Mouse (Mus musculus): ENCODE results near the gene Gm21915. TPM values are rescaled to one million over a fixed set of nuclear protein-coding genes. Genes with fewer than 3 reads are reported as not detected.

The Gm21915 gene
- polyA plus RNA-seq, 1 experiment from 2014 or later, result not detected

- Histone ChIP-seq H3K27me3 (replicated peaks; ENCODE audit: control insufficient read depth, insufficient read depth, low read length) (no peaks in the 10 kb centered on the region), H3K4me1 (ENCODE audit: control insufficient read depth, insufficient read depth, low read length) (peaks cover 3% of the 10 kb centered on the region; the same call in 1 of the 2 replicates), H3K9ac (ENCODE audit: low read length) (no peak overlapping the region), H3K4me2 (ENCODE audit: low read length) (no peak overlapping the region), H3K27ac (ENCODE audit: low read depth, low read length) (no peak overlapping the region), H3K9me3 (replicated peaks; ENCODE audit: control insufficient read depth, low read length) (no peaks in the 10 kb centered on the region), H3K4me3 (ENCODE audit: low read depth, low read length) (no peak overlapping the region), H3K36me3 (ENCODE audit: control insufficient read depth, insufficient read depth, low read length) (no peaks in the 10 kb centered on the region)
- DNase-seq (ENCODE audit: low spot score) (no peak), ATAC-seq (no peak)
- 75% methylated on average over 6 of the region's 6 CpGs for WGBS
Measured at GRCm38 (mm10) chr9:40631101-40631500, 39.3 kb upstream of the Gm21915 start.

- H3K36me3 ChIP-seq (ENCODE audit: control insufficient read depth, insufficient read depth, low read length), result no peaks in the 10 kb centered on the region
- no peak overlapping the region for H3K4me3 ChIP-seq (ENCODE audit: low read depth, low read length)
- H3K27ac ChIP-seq (ENCODE audit: low read depth, low read length), result no peak overlapping the region
- H3K9ac ChIP-seq (ENCODE audit: low read length), result no peak overlapping the region
- no peak for ATAC-seq
- WGBS, result 94% methylated on average over 10 of the region's 10 CpGs
- no peak overlapping the region for H3K4me2 ChIP-seq (ENCODE audit: low read length)
- H3K4me1 ChIP-seq (ENCODE audit: control insufficient read depth, insufficient read depth, low read length), result no peaks in the 10 kb centered on the region
- no peak for DNase-seq (ENCODE audit: low spot score)
- H3K9me3 ChIP-seq (replicated peaks; ENCODE audit: control insufficient read depth, low read length), result no peaks in the 10 kb centered on the region
- no peaks in the 10 kb centered on the region for H3K27me3 ChIP-seq (replicated peaks; ENCODE audit: control insufficient read depth, insufficient read depth, low read length)
Measured at GRCm38 (mm10) chr9:40631505-40631904, 38.9 kb upstream of the Gm21915 start.

DNA sequence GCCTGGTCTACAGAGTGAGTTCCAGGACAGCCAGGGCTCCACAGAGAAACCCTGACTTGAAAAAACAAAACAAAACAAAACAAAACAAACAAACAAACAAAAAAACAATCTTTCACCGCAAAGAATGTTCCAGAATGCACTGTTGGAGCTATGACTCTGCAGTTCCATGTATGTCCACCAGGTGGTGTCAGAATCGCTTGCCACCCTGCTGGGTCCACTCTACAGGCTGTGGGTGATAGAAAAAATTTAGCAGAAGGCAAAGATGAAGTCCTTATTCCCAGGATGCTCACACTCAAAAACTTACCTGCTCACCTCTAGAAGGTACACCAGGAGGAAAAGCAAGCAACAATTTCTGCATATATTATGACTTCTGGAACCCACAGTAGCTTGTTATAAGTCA lies 34.4 kb upstream of the Gm21915 start:
- no peaks in the 10 kb centered on the region for H3K9me3 ChIP-seq (replicated peaks; ENCODE audit: control insufficient read depth, low read length)
- no peak overlapping the region for H3K9ac ChIP-seq (ENCODE audit: low read length)
- H3K27ac ChIP-seq (ENCODE audit: low read depth, low read length), result no peak overlapping the region
- peaks cover 12% of the 10 kb centered on the region for H3K4me1 ChIP-seq (ENCODE audit: control insufficient read depth, insufficient read depth, low read length)
- ATAC-seq (0 out of 2 replicates have a peak, but pooled peaks have one; percentile 19), DNase-seq (ENCODE audit: low spot score) (peak; percentile 81)
- H3K4me3 ChIP-seq (ENCODE audit: low read depth, low read length), result no peak overlapping the region
- H3K36me3 ChIP-seq (ENCODE audit: control insufficient read depth, insufficient read depth, low read length), result no peaks in the 10 kb centered on the region
- H3K4me2 ChIP-seq (ENCODE audit: low read length), result no peak overlapping the region
- 19% methylated on average over 2 of the region's 2 CpGs for WGBS
- H3K27me3 ChIP-seq (replicated peaks; ENCODE audit: control insufficient read depth, insufficient read depth, low read length), result no peaks in the 10 kb centered on the region

GRCm38 (mm10) chr9:40637705-40638393 lies 32.6 kb upstream of the Gm21915 start:
- H3K4me3 ChIP-seq (ENCODE audit: low read depth, low read length), result peak overlapping the region; percentile 23
- no peaks in the 10 kb centered on the region for H3K27me3 ChIP-seq (replicated peaks; ENCODE audit: control insufficient read depth, insufficient read depth, low read length)
- H3K9me3 ChIP-seq (replicated peaks; ENCODE audit: control insufficient read depth, low read length), result no peaks in the 10 kb centered on the region
- WGBS, result 23% methylated on average over 8 of the region's 8 CpGs
- peaks cover 12% of the 10 kb centered on the region for H3K4me1 ChIP-seq (ENCODE audit: control insufficient read depth, insufficient read depth, low read length)
- peak overlapping the region; percentile 84 for H3K27ac ChIP-seq (ENCODE audit: low read depth, low read length)
- no peak for DNase-seq (ENCODE audit: low spot score)
- peak; percentile 33 for ATAC-seq
- no peaks in the 10 kb centered on the region for H3K36me3 ChIP-seq (ENCODE audit: control insufficient read depth, insufficient read depth, low read length)
- H3K4me2 ChIP-seq (ENCODE audit: low read length), result peak overlapping the region; percentile 42
- peak overlapping the region; percentile 41 for H3K9ac ChIP-seq (ENCODE audit: low read length)

GRCm38 (mm10) chr9:40638394-40639049 lies 31.9 kb upstream of the Gm21915 start:
- Histone ChIP-seq H3K27me3 (replicated peaks; ENCODE audit: control insufficient read depth, insufficient read depth, low read length) (no peaks in the 10 kb centered on the region), H3K36me3 (ENCODE audit: control insufficient read depth, insufficient read depth, low read length) (no peaks in the 10 kb centered on the region), H3K4me2 (ENCODE audit: low read length) (peak overlapping the region; percentile 42), H3K27ac (ENCODE audit: low read depth, low read length) (peak overlapping the region; percentile 84), H3K9ac (ENCODE audit: low read length) (peak overlapping the region; percentile 41), H3K9me3 (replicated peaks; ENCODE audit: control insufficient read depth, low read length) (no peaks in the 10 kb centered on the region), H3K4me1 (ENCODE audit: control insufficient read depth, insufficient read depth, low read length) (peaks cover 12% of the 10 kb centered on the region), H3K4me3 (ENCODE audit: low read depth, low read length) (peak overlapping the region; percentile 23)
- ATAC-seq, result peak; percentile 94
- 4% methylated on average over 14 of the region's 14 CpGs for WGBS
- peak; percentile 95 for DNase-seq (ENCODE audit: low spot score)

DNA sequence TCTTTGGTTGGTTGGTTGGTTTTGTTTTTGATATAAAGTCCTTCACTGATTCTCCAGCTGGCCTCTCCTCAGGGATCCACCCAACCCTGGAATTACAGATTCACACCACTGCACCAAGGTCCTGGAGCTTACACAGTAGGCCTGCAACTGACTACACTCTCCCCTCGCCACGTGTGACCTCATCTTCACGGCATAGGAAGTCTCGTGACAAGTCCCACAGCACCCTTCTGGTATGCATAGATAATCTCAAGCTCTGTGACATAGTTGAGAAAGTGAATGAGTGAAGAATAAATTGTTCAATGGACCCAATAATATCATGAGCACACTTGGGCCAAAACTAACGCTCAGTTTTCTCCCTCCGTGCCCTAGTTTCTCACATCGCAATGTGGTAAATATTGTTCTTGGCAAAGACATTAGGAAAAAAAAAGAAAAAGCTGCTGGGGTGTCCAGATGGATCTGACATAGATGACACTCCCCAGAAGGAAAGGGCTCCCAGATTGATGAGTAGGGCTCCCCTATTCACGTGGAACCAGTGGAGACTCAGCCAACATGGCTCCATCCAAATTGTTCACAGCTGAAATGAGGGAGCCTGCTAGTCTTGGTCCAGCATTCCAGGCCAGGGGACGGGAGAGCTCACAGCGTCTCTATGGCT lies 30.8 kb upstream of the Gm21915 start:
- no peak overlapping the region for H3K4me3 ChIP-seq (ENCODE audit: low read depth, low read length)
- no peaks in the 10 kb centered on the region for H3K36me3 ChIP-seq (ENCODE audit: control insufficient read depth, insufficient read depth, low read length)
- H3K9me3 ChIP-seq (replicated peaks; ENCODE audit: control insufficient read depth, low read length), result no peaks in the 10 kb centered on the region
- no peaks in the 10 kb centered on the region for H3K27me3 ChIP-seq (replicated peaks; ENCODE audit: control insufficient read depth, insufficient read depth, low read length)
- no peak overlapping the region for H3K27ac ChIP-seq (ENCODE audit: low read depth, low read length)
- H3K4me1 ChIP-seq (ENCODE audit: control insufficient read depth, insufficient read depth, low read length), result peaks cover 12% of the 10 kb centered on the region
- no peak for ATAC-seq
- WGBS, result 75% methylated on average over 10 of the region's 10 CpGs
- no peak overlapping the region for H3K4me2 ChIP-seq (ENCODE audit: low read length)
- no peak overlapping the region for H3K9ac ChIP-seq (ENCODE audit: low read length)
- DNase-seq (ENCODE audit: low spot score), result no peak

GRCm38 (mm10) chr9:40641318-40641717 lies 29.1 kb upstream of the Gm21915 start:
- WGBS, result 78% methylated on average over 2 of the region's 2 CpGs
- no peak overlapping the region for H3K4me2 ChIP-seq (ENCODE audit: low read length)

GRCm38 (mm10) chr9:40642470-40643220 lies 27.8 kb upstream of the Gm21915 start:
- Histone ChIP-seq H3K36me3 (ENCODE audit: control insufficient read depth, insufficient read depth, low read length) (no peaks in the 10 kb centered on the region), H3K4me2 (ENCODE audit: low read length) (no peak overlapping the region), H3K4me3 (ENCODE audit: low read depth, low read length) (no peak overlapping the region), H3K27ac (ENCODE audit: low read depth, low read length) (no peak overlapping the region), H3K9me3 (replicated peaks; ENCODE audit: control insufficient read depth, low read length) (no peaks in the 10 kb centered on the region), H3K9ac (ENCODE audit: low read length) (no peak overlapping the region), H3K4me1 (ENCODE audit: control insufficient read depth, insufficient read depth, low read length) (peaks cover 4% of the 10 kb centered on the region), H3K27me3 (replicated peaks; ENCODE audit: control insufficient read depth, insufficient read depth, low read length) (no peaks in the 10 kb centered on the region)
- 15% methylated on average over 16 of the region's 16 CpGs for WGBS
- no peak for ATAC-seq
- DNase-seq (ENCODE audit: low spot score), result no peak

More at GRCm38 (mm10) chr9:40641318-40641717, 29.1 kb upstream of the Gm21915 start:
- no peaks in the 10 kb centered on the region for H3K36me3 ChIP-seq (ENCODE audit: control insufficient read depth, insufficient read depth, low read length)
- ATAC-seq (no peak), DNase-seq (ENCODE audit: low spot score) (no peak)
- no peaks in the 10 kb centered on the region for H3K27me3 ChIP-seq (replicated peaks; ENCODE audit: control insufficient read depth, insufficient read depth, low read length)
- H3K4me3 ChIP-seq (ENCODE audit: low read depth, low read length), result no peak overlapping the region
- H3K4me1 ChIP-seq (ENCODE audit: control insufficient read depth, insufficient read depth, low read length), result peaks cover 12% of the 10 kb centered on the region
- H3K9ac ChIP-seq (ENCODE audit: low read length), result no peak overlapping the region
- no peaks in the 10 kb centered on the region for H3K9me3 ChIP-seq (replicated peaks; ENCODE audit: control insufficient read depth, low read length)
- no peak overlapping the region for H3K27ac ChIP-seq (ENCODE audit: low read depth, low read length)
